Mouse (Mus musculus) cerebellum, adult 9-11 months (tissue): Measurements from ENCODE around the gene Relb.

Source experiments
- DNase-seq: peaks from one replicate; pipeline ENCODE4 v3.0.0; 2022

The Relb gene

GRCm38 (mm10) chr7:19629361-19629734 lies at the start of gene Relb:
Gene Relb (minus strand): TSS chr7:19629438.
- peak; percentile 86 for DNase-seq

GRCm38 (mm10) chr7:19678901-19679300 lies 49.7 kb upstream of the Relb start:
- no peak for DNase-seq

DNA sequence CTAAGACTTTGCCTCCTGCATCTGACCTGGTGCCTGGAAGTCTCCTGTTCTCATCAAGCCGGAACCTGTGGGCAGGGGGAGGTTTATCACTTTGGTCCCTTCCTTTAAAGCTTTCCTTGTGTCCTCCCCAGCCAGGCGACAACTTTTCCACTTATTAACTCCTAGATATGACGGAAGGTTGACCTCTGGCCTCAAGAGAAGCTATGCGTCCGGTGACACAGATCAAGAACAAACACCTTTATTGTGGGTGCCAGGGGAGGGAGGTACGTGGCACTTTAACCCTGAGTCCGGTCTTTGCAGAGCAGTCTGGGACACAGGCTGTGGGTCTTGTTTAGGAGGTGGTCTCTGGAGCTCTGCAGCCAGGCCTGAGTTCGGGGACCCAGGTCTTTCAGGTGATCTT lies 48.6 kb upstream of the Relb start, which contains the start of gene Apoc2:
Apoc2 (minus strand) TSS at position 70 of the 400 bp plus-strand sequence.
- DNase-seq: no peak

- no peak for DNase-seq
These were observed 47.4 kb upstream of the Relb start for GRCm38 (mm10) chr7:19676662-19677061.

DNA sequence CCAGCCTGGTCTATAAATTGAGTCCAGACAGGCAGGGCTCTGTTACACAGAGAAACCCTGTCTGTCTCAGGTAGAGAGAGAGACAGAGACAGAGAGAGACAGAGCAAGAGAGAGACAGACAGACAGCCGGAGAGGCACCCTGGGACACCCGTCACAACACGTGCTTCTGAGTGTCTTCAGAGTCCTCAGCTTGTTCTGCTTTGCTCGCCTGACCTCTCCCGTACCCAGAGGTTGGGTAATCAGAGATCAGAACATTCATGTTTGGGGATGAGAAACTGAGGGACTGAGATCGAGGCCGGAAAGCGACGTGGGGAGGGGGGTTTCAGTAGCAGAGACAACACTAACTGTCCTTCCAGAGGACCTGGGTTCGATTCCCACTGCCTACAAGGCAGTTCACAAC lies 46.6 kb upstream of the Relb start:
- no peak for DNase-seq

GRCm38 (mm10) chr7:19673083-19673699 lies 44.0 kb upstream of the Relb start:
- no peak for DNase-seq

DNA sequence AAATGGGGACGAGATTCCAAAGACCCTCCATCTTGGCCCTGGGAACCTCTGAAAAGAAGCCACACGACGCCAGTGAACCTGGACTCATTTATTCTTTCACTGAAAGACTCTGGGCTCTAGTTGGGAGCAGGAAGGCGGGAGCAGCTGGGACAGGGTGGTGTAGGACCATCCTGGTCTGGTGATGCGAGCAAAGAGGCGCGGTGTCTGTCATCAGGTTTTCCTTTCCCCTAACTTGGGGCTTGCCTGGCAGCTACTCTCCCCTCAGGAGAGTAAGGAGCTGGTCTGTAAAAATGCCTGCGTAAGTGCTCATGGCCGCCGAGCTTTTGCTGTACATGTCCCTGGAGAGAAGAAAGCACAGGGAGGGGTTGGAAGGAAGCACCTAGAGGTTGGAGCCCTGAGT lies 42.3 kb upstream of the Relb start:
- no peak for DNase-seq

- DNase-seq: peak; percentile 93
These were observed 39.9 kb upstream of the Relb start for GRCm38 (mm10) chr7:19668947-19669721.

DNA sequence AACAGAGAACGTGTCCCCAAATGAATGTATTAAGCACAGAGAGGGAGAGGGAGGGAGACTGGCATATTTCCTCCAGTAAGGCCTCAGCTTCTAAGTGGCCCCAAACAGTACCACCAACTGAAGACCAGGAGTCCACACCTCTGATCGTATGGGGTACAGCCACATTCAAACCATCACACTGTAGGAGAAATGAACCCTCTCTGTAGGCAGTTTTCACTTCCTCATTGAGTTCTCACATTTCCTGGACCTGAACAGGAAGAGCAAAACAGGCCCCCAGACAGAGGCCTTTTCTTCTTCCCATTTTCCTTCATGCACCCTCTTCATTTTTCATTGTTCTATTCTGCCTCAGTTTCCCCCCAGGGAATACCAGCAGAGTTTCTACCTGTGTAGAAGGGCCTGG lies 38.2 kb upstream of the Relb start:
- DNase-seq: no peak

- DNase-seq: peak; percentile 32
These were observed 37.5 kb upstream of the Relb start for GRCm38 (mm10) chr7:19666750-19667149.

DNA sequence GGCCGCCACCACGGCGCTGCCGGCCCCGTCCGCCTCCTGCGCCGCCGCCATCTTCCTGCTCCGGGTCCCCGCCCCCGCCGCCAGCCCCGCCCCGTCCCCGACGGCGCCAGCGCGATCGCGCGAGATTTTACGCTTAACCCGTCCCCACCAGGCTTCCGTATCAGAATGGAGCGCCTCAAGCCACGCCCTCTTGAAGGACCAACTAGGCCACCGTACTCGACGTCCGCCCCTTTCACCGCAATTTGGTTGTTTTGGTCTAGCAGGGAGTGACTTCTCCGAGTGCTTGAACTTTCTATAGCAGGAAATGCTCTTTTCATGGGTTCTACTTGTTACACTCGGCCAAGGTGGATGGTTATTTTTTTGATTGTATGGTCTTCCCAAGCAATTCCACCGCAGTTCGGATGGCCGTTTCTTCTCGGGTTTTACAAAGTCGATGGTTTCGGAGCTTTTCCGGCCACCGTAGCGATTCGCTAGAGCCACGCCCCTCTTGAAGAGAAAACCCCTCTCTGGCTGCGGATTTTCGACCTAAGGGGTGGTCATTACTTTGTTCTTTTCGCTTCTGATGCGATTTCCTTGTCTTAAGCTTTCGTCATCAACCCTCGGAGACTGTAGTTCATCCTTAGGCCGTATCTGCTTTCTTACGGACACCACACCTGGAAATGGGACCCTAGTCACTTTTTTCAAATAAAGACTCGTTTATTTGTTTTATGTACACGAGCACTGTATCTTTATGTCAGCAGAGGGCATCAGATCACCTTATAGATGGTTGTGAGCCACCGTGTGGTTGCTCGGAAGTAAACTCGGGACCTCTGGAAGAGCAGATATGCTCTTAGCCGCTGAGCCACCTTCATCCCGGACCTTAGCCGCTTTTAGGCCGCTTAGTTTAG lies 36.0 kb upstream of the Relb start, which contains the start of gene Clptm1:
Clptm1 (minus strand) TSS at position 79 of the 887 bp plus-strand sequence.
- DNase-seq: peak; percentile 97

DNA sequence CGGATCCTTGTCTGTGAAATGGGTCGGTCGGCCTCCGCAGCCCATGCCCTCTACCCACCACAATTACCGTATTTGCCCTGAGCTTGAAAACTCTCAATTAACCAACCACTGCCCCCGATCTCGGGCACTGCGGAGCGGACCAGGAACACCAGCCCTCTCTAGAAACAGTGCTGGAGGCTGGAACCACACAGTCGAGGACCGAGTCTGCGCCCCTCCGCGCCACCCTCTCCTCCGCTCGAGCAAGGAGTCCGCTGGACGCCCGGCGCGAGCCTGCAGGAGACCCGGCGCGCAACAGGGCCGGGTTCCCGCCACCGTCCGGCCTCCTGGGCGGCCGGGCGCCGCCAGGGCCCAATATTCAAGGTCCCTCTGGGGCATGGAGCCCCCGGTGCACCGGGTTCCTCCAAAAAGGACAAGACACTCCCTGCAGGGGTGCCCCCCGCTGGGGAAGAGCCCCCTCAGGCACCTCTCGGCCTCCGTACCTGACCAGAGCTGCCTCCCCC lies 35.3 kb upstream of the Relb start:
- DNase-seq: no peak

DNA sequence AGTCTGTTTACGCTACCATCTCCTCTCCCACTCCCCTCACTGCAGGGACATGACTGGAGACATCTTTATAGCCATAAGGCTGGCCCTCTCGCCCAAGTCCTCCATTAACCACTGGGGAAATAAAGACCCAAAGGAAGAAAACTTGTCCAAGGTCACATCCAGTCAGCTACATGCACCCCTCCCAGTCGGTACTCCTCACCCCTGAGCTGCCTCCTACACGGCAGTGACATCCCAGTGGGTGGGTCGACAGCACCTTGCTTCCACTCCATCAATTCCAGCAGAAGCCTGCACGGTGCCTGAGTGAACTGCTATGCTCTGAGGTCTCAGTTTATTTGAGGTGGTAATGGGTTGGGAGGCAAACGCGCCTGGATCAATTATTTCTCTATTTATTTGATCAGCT lies 34.7 kb upstream of the Relb start:
- peak; percentile 67 for DNase-seq

DNA sequence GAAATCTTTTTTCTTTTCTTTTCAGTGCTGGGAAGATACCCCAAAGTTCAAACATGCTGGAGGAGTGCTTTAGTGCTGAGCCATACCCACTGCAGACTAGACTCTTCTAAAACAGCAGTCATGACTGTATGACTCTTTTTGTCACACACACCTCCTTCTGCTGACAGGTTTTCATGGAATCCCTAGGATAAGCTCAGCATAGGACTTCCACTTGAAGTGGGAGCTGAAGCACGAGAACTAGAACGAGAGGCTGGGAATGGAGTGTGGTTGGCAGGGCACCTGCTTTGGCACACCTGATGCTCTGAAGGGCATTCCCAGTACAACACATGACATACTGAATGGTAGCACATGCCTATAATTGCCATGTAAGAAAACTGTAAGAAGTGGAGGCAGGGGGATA lies 23.4 kb upstream of the Relb start:
- no peak for DNase-seq

- no peak for DNase-seq
These were observed 22.0 kb upstream of the Relb start for GRCm38 (mm10) chr7:19651063-19651786.

GRCm38 (mm10) chr7:19641223-19641622 lies 12.0 kb upstream of the Relb start:
- no peak for DNase-seq

DNA sequence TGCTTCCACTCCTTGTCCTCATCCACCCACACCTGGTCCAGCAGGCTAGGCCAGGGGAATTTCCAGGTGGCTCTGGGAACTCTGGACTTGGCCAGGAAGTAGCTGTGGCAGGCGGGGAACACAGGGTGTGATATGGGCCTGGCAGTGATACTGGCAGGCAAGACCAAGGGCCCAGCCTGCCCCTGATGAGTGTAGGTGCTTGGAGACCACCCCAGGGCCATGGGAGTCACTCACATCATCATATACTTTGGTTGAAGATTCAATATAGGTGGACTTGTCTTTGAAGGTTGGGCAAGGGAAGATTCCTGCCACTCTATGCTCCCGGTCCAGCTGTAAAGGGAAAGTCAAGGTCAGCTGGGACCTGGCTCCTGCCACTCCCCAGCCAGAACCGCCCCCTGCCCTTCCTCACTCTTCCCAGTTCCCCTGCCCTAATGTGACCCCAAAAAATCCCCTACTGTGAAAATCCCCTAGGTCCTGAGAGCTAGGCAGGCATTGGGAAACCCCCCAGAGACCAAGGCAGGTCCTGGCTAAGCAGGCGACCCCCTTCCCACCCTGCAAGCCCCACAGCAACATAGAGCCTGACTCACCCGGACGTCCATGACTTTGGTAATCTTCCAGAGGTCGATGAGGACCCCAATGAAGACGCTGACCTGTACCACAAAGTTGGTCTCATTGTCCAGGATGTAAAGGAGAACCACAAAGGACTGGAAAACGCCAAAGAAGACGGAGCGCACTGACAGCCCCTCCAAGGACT lies 6.0 kb upstream of the Relb start:
- DNase-seq: no peak

- DNase-seq: no peak
These were observed 5.4 kb upstream of the Relb start for GRCm38 (mm10) chr7:19634591-19634990.

DNA sequence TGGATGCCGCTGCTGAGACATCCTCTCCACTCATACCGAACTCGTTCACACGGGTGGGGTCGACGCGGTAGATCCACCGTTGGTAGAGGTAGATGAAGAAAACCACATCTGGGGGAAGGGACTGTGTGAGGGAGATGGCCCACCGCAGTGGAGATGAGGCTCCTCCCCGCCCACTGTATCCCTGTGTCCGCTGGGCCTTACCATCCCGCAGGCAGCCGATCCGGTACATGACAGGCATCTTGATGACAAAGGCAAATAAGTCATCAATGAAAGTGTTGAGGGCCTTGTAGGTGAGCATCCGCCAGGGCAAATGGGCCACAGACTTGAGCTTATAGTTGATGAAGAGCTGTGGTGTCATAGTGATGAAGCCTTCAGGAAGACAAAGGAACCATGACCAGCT lies 4.6 kb upstream of the Relb start:
- DNase-seq: no peak

DNA sequence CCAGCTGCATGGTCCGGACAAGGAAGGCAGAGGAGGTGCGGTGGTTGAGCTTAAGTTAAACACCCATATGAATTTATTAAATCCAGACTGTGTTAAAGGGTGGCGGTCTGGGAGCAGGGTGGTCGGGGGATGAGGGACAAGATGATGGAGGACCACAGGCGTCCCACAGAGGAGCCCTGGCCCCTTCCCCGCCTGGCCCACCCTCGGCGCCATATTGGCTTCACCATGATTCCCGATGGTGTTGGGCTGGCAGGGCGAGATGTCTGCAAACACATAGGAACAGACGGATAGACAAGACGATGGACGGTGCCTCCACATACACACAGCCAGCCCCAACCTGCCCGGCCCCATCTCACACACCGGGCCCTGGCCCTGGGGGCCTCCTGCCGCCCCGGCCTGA lies 4.0 kb upstream of the Relb start:
- no peak for DNase-seq

DNA sequence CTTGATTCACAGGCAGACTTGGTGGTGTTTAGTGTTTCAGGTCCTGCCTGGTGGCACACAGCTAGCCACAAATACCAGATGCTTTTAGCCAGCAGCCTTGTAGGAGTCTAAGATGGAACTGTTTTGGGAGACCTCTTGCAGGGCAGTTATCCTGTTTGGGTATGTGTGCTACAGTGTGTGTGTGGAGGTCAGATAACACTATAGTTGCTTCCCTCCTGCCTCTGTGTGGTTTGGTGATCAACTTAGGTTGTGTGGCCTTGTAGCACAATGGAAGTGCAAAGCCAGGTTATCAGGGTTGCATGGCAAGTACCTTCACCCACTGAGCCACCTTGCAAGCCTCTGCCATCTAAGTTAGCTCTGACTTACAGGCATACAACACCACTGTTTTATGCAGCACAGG lies 3.5 kb upstream of the Relb start:
- DNase-seq: no peak

DNA sequence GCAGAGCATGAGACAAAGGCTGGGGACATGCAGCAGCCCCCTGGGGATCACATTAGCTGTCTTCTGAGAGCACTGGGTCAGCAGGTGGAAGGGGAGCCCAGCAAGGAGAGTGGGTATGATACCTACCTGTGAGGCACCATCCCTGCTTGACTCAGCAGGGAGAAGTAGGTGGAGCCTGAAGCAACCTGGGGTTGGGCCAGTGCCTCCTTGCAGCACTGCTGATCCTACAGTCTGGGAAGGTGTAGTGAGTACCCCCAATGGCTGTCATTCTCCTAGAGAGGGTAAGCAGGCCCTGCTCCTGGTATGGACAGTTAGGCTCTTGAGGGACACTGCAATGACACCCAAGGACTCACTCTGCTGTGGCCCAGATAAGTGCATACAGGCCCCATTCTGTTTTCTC lies 3.0 kb upstream of the Relb start:
- no peak for DNase-seq
